Mouse (Mus musculus) liver, adult (tissue): ENCODE measurements around the gene Cd63.

ENCODE experiments used
- GATA4 ChIP-seq: IDR thresholded peaks from 2 replicates; pipeline ENCODE4 v1.6.1; 2014; ENCODE audit warnings: mild to moderate bottlenecking, low read length; ENCODE audit not compliant: insufficient replicate concordance

The Cd63 gene

DNA sequence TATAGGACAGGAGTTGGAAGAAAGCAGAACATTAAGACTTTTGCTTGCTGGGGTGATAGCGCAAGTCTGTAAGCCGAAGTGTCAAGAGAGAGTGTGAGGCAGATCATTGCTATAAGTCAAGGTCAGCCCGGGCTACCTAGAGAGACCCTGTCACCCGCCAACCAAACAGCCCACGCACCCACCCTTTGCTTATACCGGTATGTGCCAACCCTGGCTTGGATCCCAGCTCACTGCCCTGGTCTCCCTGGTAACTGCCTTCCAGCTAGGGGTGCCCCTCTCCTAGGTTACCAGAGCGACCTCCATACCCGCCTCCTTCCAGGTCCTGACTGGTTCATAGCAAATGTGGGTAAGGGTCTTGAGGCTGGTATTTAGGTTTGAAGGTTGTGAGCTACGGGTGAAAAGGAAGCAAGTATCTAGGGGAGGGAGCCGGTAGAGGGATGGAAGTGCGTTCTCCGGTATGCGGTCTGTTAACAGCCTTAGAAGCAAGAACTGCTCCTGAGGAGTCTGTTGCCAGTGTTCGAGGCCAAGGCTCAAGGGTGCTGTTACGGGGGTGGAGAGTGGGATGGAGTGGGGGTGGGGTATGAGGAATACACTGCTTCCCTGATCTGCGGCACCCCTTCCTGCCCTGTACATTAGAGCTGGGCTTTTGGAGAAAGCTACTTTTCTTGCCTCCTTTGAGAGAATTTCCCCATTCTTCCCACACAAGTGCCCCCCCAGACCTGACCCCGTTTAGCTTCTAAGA, 4.7 kb upstream of the Cd63 start:
- TF ChIP-seq GATA4: no peak

DNA sequence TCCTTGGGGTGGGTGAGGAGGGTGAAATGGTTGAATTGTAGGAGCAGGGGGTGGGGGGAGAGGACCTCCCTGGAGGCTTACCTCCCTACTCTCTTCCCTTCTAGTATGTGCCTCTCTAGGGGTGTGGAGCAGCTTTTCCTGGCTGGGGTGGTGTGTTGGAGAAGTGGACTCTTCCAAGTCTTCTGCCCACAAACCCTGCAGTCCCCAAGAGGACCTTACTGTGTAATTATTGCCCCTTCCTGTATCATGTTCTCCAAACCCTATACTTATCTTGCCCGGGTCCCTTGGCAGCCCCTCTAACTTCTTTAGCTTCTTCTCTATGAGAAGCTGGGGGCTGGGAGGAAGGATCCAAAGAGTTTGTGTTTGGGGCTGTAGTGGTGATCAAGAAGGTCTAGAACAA, 4.0 kb upstream of the Cd63 start:
- TF ChIP-seq GATA4: no peak

DNA sequence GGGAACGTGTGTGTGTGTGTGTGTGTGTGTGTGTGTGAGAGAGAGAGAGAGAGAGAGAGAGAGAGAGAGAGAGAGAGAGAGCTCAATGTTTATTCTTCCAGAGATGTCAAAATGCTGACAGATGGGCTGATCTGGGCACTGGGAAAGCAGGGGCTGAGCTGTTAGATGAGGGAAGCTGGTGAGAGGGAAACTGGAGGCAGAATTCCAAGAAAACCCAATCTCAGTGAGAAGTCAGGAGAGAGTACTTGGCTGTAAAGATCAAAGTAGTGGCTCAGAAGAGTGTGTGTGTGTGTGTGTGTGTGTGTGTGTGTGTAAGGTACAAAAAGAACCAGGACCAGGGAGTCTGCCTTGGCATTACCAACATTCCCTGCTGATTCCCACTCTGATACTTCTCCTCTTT, 3.3 kb upstream of the Cd63 start:
- TF ChIP-seq GATA4: no peak

DNA sequence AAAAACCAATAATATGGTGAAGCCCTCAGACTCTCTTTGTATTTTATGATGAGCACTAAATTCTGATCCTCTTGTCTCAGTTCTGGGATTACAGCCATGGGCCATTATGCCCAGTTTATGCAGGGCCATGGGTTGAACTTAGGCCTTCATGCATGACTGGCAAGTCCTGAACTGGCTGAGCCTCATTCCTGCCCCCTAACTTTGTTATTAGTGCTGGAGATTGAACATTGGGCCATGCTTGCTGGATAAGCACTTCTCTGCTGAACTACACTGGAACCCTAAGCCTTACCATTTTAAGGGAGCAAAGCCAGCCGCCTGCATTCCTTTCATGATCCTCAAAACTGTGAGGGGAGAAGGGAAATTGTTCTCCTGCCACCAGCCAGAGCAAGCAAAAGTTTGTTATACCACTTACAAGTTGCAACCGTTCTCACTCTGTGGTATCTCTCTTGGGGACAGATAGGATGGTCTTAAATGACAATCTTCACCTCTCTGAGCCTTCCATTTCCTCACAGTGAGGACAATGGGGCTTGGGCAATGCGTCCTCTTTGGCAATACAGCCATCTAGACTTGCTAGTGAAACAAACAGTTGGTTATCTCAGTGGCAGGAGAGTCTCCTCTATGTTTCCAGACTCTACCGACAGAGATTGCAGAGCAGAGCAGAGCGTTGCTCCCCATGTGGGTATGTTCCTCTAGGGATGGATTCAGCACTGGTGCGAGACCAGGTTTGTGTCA, 864 bp upstream of the Cd63 start:
- no peak for TF ChIP-seq GATA4

DNA sequence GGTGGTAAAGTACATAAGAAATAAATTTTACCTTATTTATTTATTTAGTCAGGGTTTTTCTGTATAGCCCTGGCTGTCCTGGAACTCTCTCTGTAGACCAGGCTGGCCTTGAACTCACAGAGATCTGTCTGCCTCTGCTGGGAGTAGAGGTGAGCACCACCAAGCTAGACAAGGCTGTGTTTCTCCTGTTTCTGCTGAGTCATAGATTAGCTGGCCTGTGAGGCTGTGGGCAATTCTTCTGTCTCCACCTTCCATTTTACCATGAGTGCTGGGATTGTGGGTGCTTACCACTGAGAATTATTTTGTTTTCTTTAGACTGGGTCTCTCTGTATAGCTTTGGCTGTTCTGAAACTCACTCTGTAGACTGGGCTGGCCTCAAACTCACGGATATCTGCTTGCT, 620 bp downstream of the Cd63 start:
- no peak for TF ChIP-seq GATA4

DNA sequence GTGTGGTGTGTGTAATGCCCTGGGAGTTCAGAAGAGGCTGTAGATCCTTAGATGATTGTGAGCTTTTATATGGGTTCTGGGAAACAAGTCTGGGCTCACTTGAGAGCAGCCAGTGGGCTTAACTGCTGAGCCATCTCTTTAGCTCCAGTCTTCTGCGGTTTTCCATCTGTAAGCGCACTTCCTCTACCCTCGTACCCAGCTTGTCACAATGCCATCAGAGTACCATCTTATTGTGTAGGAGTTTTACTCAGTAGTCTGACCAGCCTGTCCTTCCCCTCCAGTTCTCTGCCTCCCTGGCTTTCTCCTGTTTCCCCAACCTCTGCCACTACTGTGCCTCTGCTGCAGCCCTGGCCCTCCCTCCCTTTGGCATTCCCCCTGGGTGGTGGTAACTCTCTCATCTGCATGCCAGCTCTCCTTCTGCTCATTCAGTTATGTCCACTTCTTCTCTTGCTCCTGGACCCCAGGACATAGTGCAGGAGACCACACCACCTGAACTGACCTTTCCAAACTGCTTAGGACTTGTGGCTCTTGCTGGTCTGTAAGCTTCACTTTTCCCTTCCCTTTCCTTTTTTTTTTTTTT, 1.7 kb downstream of the Cd63 start:
- TF ChIP-seq GATA4: no peak

DNA sequence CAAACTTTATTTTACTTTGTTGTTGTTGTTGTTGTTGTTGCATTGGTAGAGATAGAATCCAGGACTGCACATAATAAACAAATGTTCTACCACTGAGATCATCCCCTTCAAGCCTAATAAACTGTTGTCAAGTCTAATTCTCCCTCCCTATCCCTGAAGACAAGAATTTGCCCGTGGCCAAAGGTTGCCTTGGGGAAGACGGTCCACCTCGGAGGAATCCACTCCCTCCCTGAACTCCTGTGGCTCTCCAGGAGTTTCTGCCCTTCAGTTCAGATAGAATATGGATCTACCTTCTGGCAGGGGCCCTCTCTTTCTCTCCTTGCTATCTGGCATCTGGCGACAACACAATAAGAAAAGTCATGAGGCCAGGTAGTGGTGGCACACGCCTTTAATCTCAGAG, 4.0 kb downstream of the Cd63 start:
- no peak for TF ChIP-seq GATA4

DNA sequence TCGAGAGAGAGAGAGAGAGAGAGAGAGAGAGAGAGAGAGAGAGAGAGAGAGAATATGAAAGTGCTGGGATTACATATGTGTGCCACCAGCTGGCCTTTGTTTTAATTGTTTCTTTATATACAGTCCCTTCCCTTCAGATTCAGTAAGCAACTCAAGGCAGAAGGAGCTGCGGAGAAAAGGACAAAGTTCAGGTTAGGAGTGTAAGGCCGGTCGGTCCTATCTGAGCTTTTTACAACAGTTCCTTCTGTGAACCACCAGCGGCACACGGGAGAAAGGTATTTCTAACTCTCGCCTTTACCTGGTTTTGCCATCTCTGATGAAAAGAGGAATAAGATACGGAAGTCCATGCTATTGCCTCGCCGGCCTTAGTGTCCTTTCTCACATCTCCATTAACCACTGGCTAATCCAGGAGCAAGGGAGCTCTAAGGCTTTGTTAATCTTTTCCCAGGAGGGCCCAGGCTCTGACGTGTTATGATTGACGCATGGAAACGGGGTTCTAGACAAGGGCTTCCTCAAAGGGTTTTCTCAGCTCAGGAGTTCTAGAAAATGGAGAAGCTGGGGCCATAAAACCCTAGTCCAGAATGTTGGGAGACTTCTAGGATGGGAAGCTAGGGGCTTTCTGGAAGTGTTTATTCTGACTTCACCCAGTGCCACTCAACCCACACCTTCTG, 8.1 kb downstream of the Cd63 start:
- no peak for TF ChIP-seq GATA4

DNA sequence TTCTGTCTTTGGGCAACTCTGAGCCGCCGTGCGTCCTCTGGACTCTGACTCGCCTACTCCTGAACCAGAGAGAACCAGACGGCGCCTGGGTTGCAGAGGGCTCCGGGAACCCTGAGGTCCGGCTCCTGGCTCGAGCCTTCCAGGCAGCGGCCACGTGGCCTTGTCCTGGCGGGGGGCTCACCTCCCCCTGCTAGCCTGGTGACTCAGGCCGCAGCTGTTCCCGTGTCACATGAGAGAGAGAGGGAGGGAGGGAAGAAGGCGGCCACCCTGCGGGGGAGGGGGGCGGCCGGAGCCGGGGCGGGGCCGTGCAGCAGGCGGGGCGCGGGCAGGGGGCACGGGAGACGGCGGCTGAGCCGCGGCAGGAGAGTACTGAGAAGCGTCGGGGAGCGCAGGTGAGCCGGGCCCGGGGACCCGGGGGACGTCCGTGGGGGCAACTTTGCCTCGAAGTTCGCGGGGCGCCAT, 8.8 kb downstream of the Cd63 start:
- TF ChIP-seq GATA4: no peak

DNA sequence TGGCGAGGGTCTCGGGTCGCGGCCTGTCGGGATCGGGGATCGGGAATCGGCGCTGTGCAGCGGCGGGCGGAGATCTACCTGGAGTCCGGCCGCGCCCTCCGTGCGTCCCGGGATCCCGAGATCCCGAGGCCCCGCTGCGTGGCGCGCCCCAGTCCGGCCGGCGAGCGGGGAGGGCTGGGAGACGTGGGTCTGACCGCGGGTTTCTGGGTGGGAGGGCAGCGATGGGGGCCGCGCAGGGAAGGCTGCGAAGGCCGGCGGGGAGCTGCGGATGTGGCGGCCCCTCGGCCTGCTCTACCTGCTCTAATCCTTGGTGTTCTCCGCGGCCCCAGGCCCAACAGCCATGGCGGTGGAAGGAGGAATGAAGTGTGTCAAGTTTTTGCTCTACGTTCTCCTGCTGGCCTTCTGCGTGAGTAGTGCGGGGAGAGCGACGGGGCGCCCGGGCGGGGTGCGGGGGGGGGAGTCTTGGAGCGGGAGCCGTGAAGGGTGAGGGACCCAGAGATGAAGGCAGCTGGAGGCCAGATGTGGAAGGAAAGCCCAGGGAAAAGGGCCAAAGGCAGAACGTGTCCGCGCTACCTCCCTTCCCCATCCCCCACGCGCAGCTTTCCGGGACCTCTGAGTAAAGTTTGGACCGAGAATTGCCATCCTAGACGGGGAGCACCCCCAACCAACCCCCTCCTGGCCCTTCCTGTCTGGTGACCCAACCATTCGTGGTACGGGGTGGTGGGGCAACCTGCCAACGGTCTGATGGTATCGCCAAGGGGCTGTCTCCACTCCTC, 9.5 kb downstream of the Cd63 start:
- no peak for TF ChIP-seq GATA4

DNA sequence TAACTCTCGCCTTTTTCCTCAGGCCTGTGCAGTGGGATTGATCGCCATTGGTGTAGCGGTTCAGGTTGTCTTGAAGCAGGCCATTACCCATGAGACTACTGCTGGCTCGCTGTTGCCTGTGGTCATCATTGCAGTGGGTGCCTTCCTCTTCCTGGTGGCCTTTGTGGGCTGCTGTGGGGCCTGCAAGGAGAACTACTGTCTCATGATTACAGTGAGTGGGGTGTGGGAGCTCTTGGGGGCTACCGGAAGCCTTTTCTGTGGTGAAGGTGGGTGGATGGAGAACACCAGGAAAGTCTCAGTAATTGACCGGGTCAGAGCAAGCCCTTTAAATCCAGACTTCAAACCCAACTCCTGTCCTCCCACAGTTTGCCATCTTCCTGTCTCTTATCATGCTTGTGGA, 10.6 kb downstream of the Cd63 start:
- no peak for TF ChIP-seq GATA4

DNA sequence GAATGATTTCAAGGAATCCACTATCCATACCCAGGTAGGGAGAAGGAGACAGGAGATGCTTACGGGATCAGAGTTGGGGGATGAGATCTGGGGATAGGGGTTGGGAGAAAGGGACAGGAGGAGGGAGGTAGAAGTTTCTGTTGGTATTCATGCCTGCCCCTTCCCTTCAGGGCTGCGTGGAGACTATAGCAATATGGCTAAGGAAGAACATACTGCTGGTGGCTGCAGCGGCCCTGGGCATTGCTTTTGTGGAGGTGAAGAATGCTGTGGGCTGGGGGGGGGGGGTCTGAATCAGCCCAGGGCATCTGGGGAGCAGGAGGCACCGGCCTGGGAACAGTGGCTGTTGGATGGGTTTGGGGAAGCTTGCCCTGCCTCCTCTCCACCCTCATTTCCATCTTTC, 11.5 kb downstream of the Cd63 start:
- TF ChIP-seq GATA4: no peak

DNA sequence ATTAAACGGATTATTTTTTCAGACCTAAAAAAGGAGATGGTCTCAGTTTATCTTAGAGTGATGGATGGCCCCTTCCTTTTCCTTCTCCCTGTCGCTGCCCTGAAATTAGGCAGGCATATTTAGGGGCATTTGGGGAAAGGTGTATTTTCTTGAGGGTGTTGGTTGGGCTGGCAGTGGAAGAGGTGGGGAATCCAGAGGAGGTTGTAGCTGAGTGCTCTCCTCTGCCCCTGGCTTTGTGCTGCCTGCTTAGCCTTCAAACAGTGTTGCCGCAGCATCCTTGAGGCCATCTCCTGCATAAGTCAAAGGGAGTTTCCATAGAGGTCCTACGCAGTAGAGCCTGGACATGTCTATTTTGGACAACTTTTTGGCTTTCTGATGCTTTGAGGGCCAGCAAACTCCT, 12.0 kb downstream of the Cd63 start:
- no peak for TF ChIP-seq GATA4

DNA sequence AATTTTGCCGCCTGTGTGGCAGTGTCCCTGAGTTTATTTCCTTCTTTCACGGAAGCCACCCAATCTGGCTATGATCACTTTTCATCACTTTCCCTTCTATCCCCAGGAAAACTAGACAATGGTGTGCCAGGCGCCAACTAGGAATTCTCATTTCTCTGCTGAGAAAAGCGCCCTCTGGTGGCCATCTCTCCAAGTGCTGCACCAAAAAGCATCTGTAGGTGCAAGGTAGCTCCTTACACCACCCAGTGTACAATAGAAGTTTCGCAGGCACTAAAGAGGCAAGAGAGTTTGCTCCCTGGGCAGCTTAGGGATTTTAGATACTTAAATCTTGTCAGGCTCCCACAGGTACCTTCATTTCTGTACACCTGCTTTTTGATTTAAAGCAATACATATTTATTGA, 12.4 kb downstream of the Cd63 start:
- no peak for TF ChIP-seq GATA4

DNA sequence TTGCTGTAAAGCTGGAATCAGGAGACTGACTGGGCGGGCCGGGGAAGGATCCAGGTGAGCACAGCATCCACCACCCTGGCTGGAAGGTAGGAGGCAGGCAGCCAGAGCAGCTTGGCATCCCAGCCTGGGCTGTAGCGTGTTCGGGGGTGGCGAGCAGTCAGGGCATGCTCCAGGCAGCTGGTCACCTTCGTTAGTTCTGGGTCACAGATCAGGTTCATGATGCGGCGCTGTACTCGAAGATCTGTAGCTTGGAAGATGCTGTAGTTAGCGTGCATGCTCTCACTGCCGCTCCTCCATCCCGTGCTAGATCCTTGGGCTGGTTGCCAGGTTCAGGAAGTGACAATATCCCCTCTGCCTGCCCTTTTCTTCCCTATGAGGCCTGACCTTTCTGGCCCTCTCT, 12.9 kb downstream of the Cd63 start:
- no peak for TF ChIP-seq GATA4
